34 mouse cellular contexts compared by ENCODE assay signal in the genomic region with DNA sequence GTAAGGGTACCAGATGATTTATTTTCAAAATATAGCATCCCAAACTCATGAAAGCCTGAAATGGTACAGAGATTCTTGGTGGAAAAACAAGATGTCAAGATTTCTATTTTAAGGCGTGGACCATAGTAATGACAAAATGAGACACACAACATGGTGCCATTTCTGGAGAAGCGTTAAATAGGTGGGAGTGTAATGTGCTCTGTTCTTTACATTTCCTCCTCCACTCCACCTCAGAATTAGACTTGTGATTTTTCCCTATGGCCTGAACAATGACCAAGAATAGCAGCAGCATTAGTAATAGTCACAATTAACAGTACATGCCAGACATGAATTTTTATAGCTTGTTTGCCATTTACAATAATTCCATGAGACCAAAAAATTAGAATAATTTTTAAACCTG.
"Had no signal": no experiment of that assay in that cellular context is flagged by ENCODE, and none has a peak within 500 bp of the region (broad histone marks: within the 10 kb centered on the region; RNA-seq: fewer than 3 reads in every experiment).

No protein-coding gene starts in this region.

- H3K27ac ChIP-seq: heart, embryonic 13.5 days; heart, embryonic 15.5 days; hindbrain, embryonic 10.5 days; hindbrain, embryonic 12.5 days; hindbrain, embryonic 13.5 days; hindbrain, embryonic 14.5 days; hindbrain, embryonic 15.5 days; hindbrain, postnatal 0 days; intestine, embryonic 15.5 days; kidney, embryonic 15.5 days; kidney, postnatal 0 days; layer of hippocampus, adult 2 months had no signal

- ATAC-seq: hindbrain, embryonic 16.5 days; hindbrain, postnatal 0 days; inflammation-experienced regulatory T-cells, adult 6 months; intestine, embryonic 15.5 days; intestine, embryonic 16.5 days; intestine, postnatal 0 days had no signal

- DNase-seq: heart, postnatal 10 days; heart, postnatal 14 days; heart, postnatal 36 days; heart, postnatal 4 days; kidney, adult 11 months; kidney, adult 18-20 months; kidney, adult 2 months; kidney, adult 8-10 months; kidney, adult 9 months; kidney, postnatal 10 days; kidney, postnatal 14 days; kidney, postnatal 25 days; kidney, postnatal 36 days; kidney, postnatal 4 days; layer of hippocampus, adult 9-11 months; layer of hippocampus, postnatal 36 days had no signal

- H3K4me3 ChIP-seq: heart, embryonic 12.5 days; heart, embryonic 13.5 days; heart, embryonic 15.5 days; hindbrain, embryonic 10.5 days; hindbrain, embryonic 12.5 days; hindbrain, embryonic 13.5 days; hindbrain, embryonic 15.5 days; intestine, embryonic 15.5 days; kidney, embryonic 15.5 days; layer of hippocampus, adult 2 months; left cerebral cortex, adult 2 months had no signal
